Mouse (Mus musculus) bone marrow, adult 2 months (tissue): ENCODE results near the gene Smim10l2a. TPM values are rescaled to one million over a fixed set of nuclear protein-coding genes. Genes with fewer than 3 reads are reported as not detected.
"Not testable (repeated sequence)": the region's sequence is repeated elsewhere in the genome, so short reads cannot be mapped to it uniquely, and the experiment has no call there.

Source experiments
- H3K27ac ChIP-seq: fragments of 200-500 bp; 2 replicates; pipeline ENCODE4 v1.5.1; 2012; ENCODE audit warnings: low read depth, mild to moderate bottlenecking, control low read depth, inconsistent platforms, low read length; ENCODE audit not compliant: control insufficient read depth, poor library complexity, insufficient read depth
- H3K4me1 ChIP-seq: fragments of 200-500 bp; 2 replicates; pipeline ENCODE4 v1.6.1; 2011; ENCODE audit warnings: low read length; ENCODE audit not compliant: control insufficient read depth, insufficient read depth
- H3K4me3 ChIP-seq: fragments of 200-500 bp; replicated peaks from 2 replicates; pipeline ENCODE3; 2011; ENCODE audit warnings: mild to moderate bottlenecking, low read depth, low read length, control low read depth; ENCODE audit not compliant: control insufficient read depth
- CTCF ChIP-seq: fragments of 200-500 bp; IDR thresholded peaks from 2 replicates; pipeline ENCODE4 v1.5.1; 2011; ENCODE audit warnings: low read length, control low read depth; ENCODE audit not compliant: control insufficient read depth, insufficient read depth
- POLR2A ChIP-seq: fragments of 200-500 bp; IDR thresholded peaks from 2 replicates; pipeline ENCODE4 v1.6.1; 2011; ENCODE audit warnings: low read depth, mild to moderate bottlenecking, control low read depth, low read length, borderline replicate concordance; ENCODE audit not compliant: control insufficient read depth
- WGBS: fragments of 180-500 bp; shearing (Covaris S2); methylation state at CpG from one replicate; pipeline ENCODE4 v1.1.7; 2018; 5-methylcytosine and 5-hydroxymethylcytosine counted together
- polyA plus RNA-seq: library from polyadenylated mRNA; stranded (reverse); fragments of >200 nt; gene quantifications from 2 replicates; pipeline ENCODE4 v1.2.4, GENCODE M21; 2011; ENCODE audit warnings: low replicate concordance; ENCODE audit not compliant: missing spikeins, insufficient read depth, insufficient read length

Gene Smim10l2a
- polyA plus RNA-seq, result not detected in 2 replicates

DNA sequence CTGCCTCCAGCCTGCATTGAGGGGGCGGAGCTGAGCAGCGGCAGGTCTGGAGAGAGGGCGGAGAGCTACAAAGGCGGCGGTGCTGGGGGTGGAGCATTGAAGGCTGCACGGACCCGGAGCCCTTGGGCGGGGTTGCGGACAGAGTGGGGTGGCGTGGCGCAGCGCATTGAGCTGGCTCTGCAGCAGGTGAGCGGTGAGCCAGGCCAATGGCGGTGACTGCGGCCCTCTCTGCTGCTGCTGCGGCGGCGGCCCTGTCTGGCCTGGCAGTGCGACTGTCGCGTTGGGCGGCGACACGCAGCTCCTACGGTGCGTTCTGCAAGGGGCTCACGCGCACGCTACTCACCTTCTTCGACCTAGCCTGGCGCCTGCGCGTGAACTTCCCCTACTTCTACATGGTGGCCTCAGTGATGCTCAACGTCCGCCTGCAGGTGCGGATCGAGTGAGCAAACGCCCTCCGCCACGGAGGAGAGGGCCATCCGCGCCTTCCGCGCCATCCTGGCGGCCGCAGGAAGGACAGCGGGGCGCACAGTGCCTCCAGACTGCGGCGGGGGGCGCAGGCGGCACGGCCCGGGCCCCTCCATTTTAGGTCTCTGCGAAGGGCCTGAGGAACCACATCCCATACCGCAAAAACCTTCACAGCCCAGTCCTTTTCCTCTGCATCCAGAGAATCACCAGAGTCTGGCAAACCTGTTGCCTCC, at the start of gene Smim10l2a:
Gene Smim10l2a, plus strand, starts transcription at position 156 of the 698 bp plus-strand sequence.
- 14% methylated on average over 56 of the region's 56 CpGs for WGBS
- H3K4me3 ChIP-seq, result peak within 1 kb of the TSS; percentile 30
- not testable (repeated sequence) for H3K4me1 ChIP-seq, H3K27ac ChIP-seq

GRCm38 (mm10) chrX:56332046-56332445, 42.3 kb upstream of the Smim10l2a start:
- WGBS, result 67% methylated on average over 3 of the region's 3 CpGs

DNA sequence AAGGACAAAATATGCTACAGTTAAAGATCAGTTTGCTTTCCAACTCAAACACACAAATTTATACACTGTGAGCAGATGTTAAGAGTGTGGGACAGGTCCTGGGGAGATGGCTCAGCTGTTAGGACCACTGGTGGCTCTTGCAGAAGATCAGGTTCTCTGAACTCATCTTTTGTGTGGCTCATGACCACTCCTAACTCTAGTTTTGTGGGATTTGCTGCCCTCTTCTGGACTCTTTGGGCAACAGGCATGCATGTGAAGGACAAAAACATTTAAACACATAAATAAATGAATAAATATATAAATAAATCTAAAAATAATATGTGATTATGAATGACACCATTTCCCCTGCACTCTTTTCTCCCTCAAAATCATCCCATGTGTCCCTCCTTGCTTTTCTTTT, 34.1 kb upstream of the Smim10l2a start:
- H3K27ac ChIP-seq, result no peak overlapping the region
- H3K4me3 ChIP-seq, result no peak overlapping the region
- no peaks in the 10 kb centered on the region for H3K4me1 ChIP-seq
- TF ChIP-seq POLR2A, result no peak
- TF ChIP-seq CTCF, result no peak

More at GRCm38 (mm10) chrX:56332046-56332445, 42.3 kb upstream of the Smim10l2a start:
- Histone ChIP-seq H3K4me3 (no peak overlapping the region), H3K27ac (no peak overlapping the region), H3K4me1 (no peaks in the 10 kb centered on the region)
- TF ChIP-seq CTCF, result no peak

DNA sequence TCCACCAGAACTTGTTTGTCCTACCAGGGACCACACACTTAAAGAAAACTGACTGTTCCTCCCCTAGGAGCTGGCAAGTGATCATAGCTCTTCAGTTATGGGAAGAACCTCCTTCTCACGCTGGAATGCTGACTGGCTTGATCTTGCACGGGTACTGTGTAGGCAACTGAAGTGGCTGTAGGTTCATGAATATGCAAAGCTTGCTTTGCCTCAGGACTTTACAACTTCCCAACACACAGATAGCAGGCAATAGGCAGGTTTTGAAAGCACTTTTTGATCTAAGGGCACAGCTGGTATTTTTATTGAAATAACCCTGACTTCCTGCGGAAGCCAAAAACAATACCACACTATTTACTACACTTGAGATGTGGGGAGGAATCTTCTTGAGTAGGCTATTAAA, 31.5 kb upstream of the Smim10l2a start:
- TF ChIP-seq CTCF (no peak), POLR2A (no peak)
- no peak overlapping the region for H3K27ac ChIP-seq
- H3K4me1 ChIP-seq, result no peaks in the 10 kb centered on the region
- H3K4me3 ChIP-seq, result no peak overlapping the region
- WGBS, result 87% methylated on average over 3 of the region's 3 CpGs

- TF ChIP-seq POLR2A (peak; percentile 34; the same call in 1 of the 2 replicates), CTCF (no peak)
- Histone ChIP-seq H3K4me3 (peak within 1 kb of the TSS; percentile 59), H3K4me1 (no peaks in the 10 kb centered on the region), H3K27ac (no peak within 1 kb of the TSS)
- 7% methylated on average over 32 of the region's 39 CpGs for WGBS
Observed at GRCm38 (mm10) chrX:56346176-56346931, 28.0 kb upstream of the Smim10l2a start, which contains the start of gene Zfp449. Zfp449 (plus strand) TSS chrX:56346400.

DNA sequence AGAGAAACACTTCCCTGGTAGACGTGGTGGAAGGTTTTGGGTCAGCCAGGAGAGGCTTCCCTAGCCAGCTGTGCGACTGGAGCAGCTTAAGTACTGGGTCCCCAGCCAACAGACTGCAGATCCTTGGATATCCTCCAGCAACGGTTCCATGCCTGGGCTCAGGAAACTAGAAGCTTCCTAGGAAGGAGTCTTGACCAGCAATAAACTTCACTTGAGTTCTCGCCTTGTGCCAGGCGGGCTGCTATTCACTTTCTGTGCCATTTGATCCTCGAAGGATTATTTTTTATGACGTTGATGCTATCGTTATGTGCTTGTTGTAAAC, 27.5 kb upstream of the Smim10l2a start:
- Histone ChIP-seq H3K4me3 (no peak overlapping the region), H3K4me1 (no peaks in the 10 kb centered on the region), H3K27ac (no peak overlapping the region)
- TF ChIP-seq POLR2A, result no peak
- TF ChIP-seq CTCF, result no peak
- 47% methylated on average over 8 of the region's 8 CpGs for WGBS

DNA sequence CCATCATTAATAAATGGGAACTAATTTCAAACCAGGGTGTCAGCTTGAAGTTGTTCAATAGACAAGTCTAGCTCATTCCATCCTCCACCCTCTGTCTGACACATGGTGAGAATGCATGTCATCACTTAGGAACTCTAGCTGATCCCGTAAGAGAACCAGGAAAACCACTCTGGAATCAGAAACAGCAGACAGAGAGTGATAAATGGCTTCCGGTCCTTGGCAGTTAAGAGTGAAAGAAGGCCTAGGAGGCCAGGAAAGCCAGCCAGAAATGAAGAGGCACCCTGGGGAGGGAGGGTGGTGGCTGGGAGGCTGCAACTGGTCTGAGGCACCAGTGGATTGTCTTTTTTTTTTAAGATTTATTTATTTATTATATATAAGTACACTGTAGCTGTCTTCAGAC, 6.5 kb downstream of the Smim10l2a start:
- 76% methylated on average over 2 of the region's 2 CpGs for WGBS
- TF ChIP-seq POLR2A (no peak), CTCF (no peak)
- Histone ChIP-seq H3K4me1 (no peaks in the 10 kb centered on the region), H3K27ac (no peak overlapping the region), H3K4me3 (no peak overlapping the region)

DNA sequence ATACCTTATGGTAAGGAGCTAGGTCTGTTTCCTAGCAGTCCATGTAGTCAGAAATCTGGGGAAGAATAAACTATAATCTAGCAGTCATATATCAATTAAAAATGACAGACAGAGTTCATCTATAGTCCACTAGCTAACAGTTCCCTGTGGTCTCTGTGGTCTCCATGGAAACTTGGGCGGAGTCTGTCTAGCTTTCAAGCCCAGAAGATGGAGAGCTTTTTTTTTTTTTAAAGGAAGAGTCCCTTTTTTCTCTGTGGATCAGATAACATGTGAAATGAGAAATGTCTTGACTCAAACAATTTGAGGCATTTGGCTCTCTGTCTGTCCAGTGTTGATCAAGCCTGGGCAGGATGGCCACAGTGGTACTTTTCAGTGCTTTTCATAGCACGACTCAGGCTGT, 9.8 kb downstream of the Smim10l2a start:
- TF ChIP-seq POLR2A (no peak), CTCF (no peak)
- H3K4me1 ChIP-seq, result no peaks in the 10 kb centered on the region
- WGBS, result 85% methylated on average over 2 of the region's 2 CpGs
- no peak overlapping the region for H3K27ac ChIP-seq
- no peak overlapping the region for H3K4me3 ChIP-seq

- H3K27ac ChIP-seq, result no peak overlapping the region
- H3K4me1 ChIP-seq, result no peaks in the 10 kb centered on the region
- no peak for TF ChIP-seq POLR2A
- no peak for TF ChIP-seq CTCF
- WGBS, result 20% methylated on average over 2 of the region's 2 CpGs
- no peak overlapping the region for H3K4me3 ChIP-seq
Observed at GRCm38 (mm10) chrX:56404646-56405045, 30.3 kb downstream of the Smim10l2a start.
